Mouse (Mus musculus) C2C12 (cell line): ENCODE results near the gene Sf3b2.

ENCODE experiments used
- CTCF ChIP-seq: IDR thresholded peaks from one replicate; pipeline ENCODE4 v1.5.1; 2011; ENCODE audit not compliant: control insufficient read depth, insufficient read depth, insufficient read length
- MAX ChIP-seq: IDR thresholded peaks from one replicate; pipeline ENCODE4 v1.6.1; 2011; ENCODE audit warnings: mild to moderate bottlenecking, control low read depth

GRCm38 (mm10) chr19:5295736-5296075 is 451 bp upstream of the Sf3b2 start:
- no peak for TF ChIP-seq MAX
- no peak for TF ChIP-seq CTCF
